ENCODE assay signal across 15 mouse cellular contexts in genomic region chr8:121765594-121766138, GRCm38 (mm10). TPM values are rescaled to one million over a fixed set of nuclear protein-coding genes. Genes with fewer than 3 reads are reported as not detected.
DNase-seq lines count a peak whose midpoint lies in the region.
"Had no signal": no experiment of that assay in that cellular context is flagged by ENCODE, and none has a peak within 500 bp of the region (broad histone marks: within the 10 kb centered on the region; RNA-seq: fewer than 3 reads in every experiment).

No protein-coding gene starts in this region.

- peak; percentile 61 for DNase-seq in adrenal gland, postnatal 14 days
- no peak for DNase-seq in adrenal gland, adult 18-20 months (ENCODE audit: low spot score in 2 of 2)
- peak; percentile 12 to 14 for DNase-seq in gastrocnemius, adult 8-10 months (ENCODE audit: low spot score in 2 of 2)
- no peak for DNase-seq in gastrocnemius, postnatal 25 days
- peak; percentile 37 for DNase-seq in right cerebral cortex, adult 18-20 months
- DNase-seq in right cerebral cortex, postnatal 10 days (ENCODE audit: low spot score in 2 of 2), result no peak
- no peak for DNase-seq in thymus, postnatal 14 days
- DNase-seq: adrenal gland, adult 8-10 months; cerebellum, adult 18-20 months; cerebellum, adult 9-11 months; cerebellum, postnatal 36 days; heart, adult 2 months; heart, postnatal 14 days had no signal

RNA-seq across cellular contexts. Expression of gene Jph3, which starts 36.2 kb away (rescaled TPM):
- 2.1 and 2.7 TPM in 2 replicates for total RNA-seq in adrenal gland, postnatal 14 days (2021)
- 1 to 10 TPM; 2.3 to 3.3 TPM for total RNA-seq in adrenal gland, adult 18-20 months (2021)
- not detected for total RNA-seq in gastrocnemius, adult 8-10 months (2022)
- total RNA-seq in gastrocnemius, postnatal 25 days (2021), result not detected
- total RNA-seq: heart, postnatal 14 days; hematopoietic stem cell, adult 5-6 weeks; MEL had no signal

Comparison
In these comparisons a context has a peak if more than half of its experiments do, and no peak if none do; other contexts are left out.
1. DNase-seq: peak in adrenal gland, postnatal 14 days (single experiment), gastrocnemius, adult 8-10 months (2 of 2) and right cerebral cortex, adult 18-20 months (single experiment); none in adrenal gland, adult 18-20 months (0 of 2), gastrocnemius, postnatal 25 days (single experiment), right cerebral cortex, postnatal 10 days (0 of 2) and thymus, postnatal 14 days (single experiment).